21 mouse cellular contexts compared by ENCODE assay signal in genomic region chr2:132589906-132590538, GRCm38 (mm10). TPM values are rescaled to one million over a fixed set of nuclear protein-coding genes. Genes with fewer than 3 reads are reported as not detected.
A peak's percentile ranks its signal among the peaks of the same experiment; 100 is the strongest.
DNase-seq lines count a peak whose midpoint lies in the region; ATAC-seq and TF ChIP-seq lines count a peak whose summit lies in the region.
"Had no signal": no experiment of that assay in that cellular context is flagged by ENCODE, and none has a peak within 500 bp of the region (broad histone marks: within the 10 kb centered on the region; RNA-seq: fewer than 3 reads in every experiment).

No protein-coding gene starts in this region.

- peak; percentile 34 for DNase-seq in kidney, postnatal 10 days
- DNase-seq in kidney, postnatal 25 days = no peak
- peak; percentile 14 for DNase-seq in midbrain, embryonic 11.5 days (ENCODE audit: low spot score, missing footprints)
- no peak for DNase-seq in urinary bladder, postnatal 25 days (ENCODE audit: low spot score)
- no peak for DNase-seq in left cerebral cortex, adult 2 months (ENCODE audit: extremely low spot score in 1 of 2, low spot score in 2 of 2)
- no peak for DNase-seq in cerebellum, postnatal 10 days
- DNase-seq: adrenal gland, postnatal 36 days; cerebellum, adult 2 months; kidney, adult 9 months; liver, embryonic 13.5 days; lung, postnatal 36 days; right cerebral cortex, postnatal 14 days; thymus, adult 2 months had no signal

- H3K9me3 ChIP-seq in midbrain, embryonic 11.5 days (ENCODE audit: control insufficient read depth, low read length) = no peaks in the 10 kb centered on the region
- no peaks in the 10 kb centered on the region for H3K9me3 ChIP-seq in midbrain, embryonic 13.5 days
- no peaks in the 10 kb centered on the region for H3K9me3 ChIP-seq in heart, embryonic 14.5 days (ENCODE audit: control insufficient read depth, low read length)
- H3K9me3 ChIP-seq: embryonic facial prominence, embryonic 12.5 days; forebrain, embryonic 15.5 days; liver, embryonic 13.5 days; midbrain, embryonic 10.5 days; neural tube, embryonic 13.5 days; stomach, embryonic 15.5 days had no signal

- H3K4me3 ChIP-seq in midbrain, embryonic 11.5 days (ENCODE audit: low read depth, low read length) = no peak overlapping the region
- no peak overlapping the region for H3K4me3 ChIP-seq in midbrain, embryonic 13.5 days (replicated peaks)
- H3K4me3 ChIP-seq in heart, embryonic 14.5 days (ENCODE audit: control insufficient read depth in 1 of 2, insufficient read depth in 1 of 2, low read depth in 1 of 2, low read length in 2 of 2) = no peak overlapping the region
- no peak overlapping the region for H3K4me3 ChIP-seq in left cerebral cortex, adult 2 months
- H3K4me3 ChIP-seq: embryonic facial prominence, embryonic 12.5 days; forebrain, embryonic 15.5 days; liver, embryonic 13.5 days; midbrain, embryonic 10.5 days; neural tube, embryonic 13.5 days; stomach, embryonic 15.5 days had no signal

- H3K4me1 ChIP-seq in midbrain, embryonic 11.5 days (ENCODE audit: control insufficient read depth, insufficient read depth, low read length) = no peaks in the 10 kb centered on the region
- H3K4me1 ChIP-seq in midbrain, embryonic 13.5 days (replicated peaks) = no peaks in the 10 kb centered on the region
- peaks cover 3% of the 10 kb centered on the region in 2 experiments; a peak in 2 of 4 replicates for H3K4me1 ChIP-seq in heart, embryonic 14.5 days (ENCODE audit: control insufficient read depth in 2 of 2, insufficient read depth in 2 of 2, low read length in 2 of 2)
- H3K4me1 ChIP-seq: embryonic facial prominence, embryonic 12.5 days; forebrain, embryonic 15.5 days; midbrain, embryonic 10.5 days; neural tube, embryonic 13.5 days; stomach, embryonic 15.5 days had no signal

- no peaks in the 10 kb centered on the region for H3K36me3 ChIP-seq in midbrain, embryonic 11.5 days (ENCODE audit: control insufficient read depth, insufficient read depth, low read length)
- H3K36me3 ChIP-seq in midbrain, embryonic 13.5 days = no peaks in the 10 kb centered on the region
- no peaks in the 10 kb centered on the region for H3K36me3 ChIP-seq in heart, embryonic 14.5 days (ENCODE audit: control insufficient read depth, insufficient read depth, low read length)
- H3K36me3 ChIP-seq: embryonic facial prominence, embryonic 12.5 days; forebrain, embryonic 15.5 days; liver, embryonic 13.5 days; midbrain, embryonic 10.5 days; neural tube, embryonic 13.5 days; stomach, embryonic 15.5 days had no signal

- H3K4me2 ChIP-seq in midbrain, embryonic 11.5 days = no peak overlapping the region
- no peak overlapping the region for H3K4me2 ChIP-seq in midbrain, embryonic 13.5 days (replicated peaks)
- H3K4me2 ChIP-seq in heart, embryonic 14.5 days (ENCODE audit: low read length) = no peak overlapping the region
- H3K4me2 ChIP-seq: embryonic facial prominence, embryonic 12.5 days; forebrain, embryonic 15.5 days; liver, embryonic 13.5 days; neural tube, embryonic 13.5 days; stomach, embryonic 15.5 days had no signal

- no peaks in the 10 kb centered on the region for H3K27me3 ChIP-seq in midbrain, embryonic 11.5 days (ENCODE audit: control insufficient read depth, insufficient read depth, low read length)
- no peaks in the 10 kb centered on the region for H3K27me3 ChIP-seq in midbrain, embryonic 13.5 days
- H3K27me3 ChIP-seq in heart, embryonic 14.5 days (ENCODE audit: control insufficient read depth, insufficient read depth, low read length) = no peaks in the 10 kb centered on the region
- H3K27me3 ChIP-seq: embryonic facial prominence, embryonic 12.5 days; forebrain, embryonic 15.5 days; liver, embryonic 13.5 days; neural tube, embryonic 13.5 days; Patski; stomach, embryonic 15.5 days had no signal

- intact Hi-C loops in left cerebral cortex, adult 2 months (cut with DNase I) = no loop called here

- H3K27ac ChIP-seq in midbrain, embryonic 11.5 days (ENCODE audit: low read depth, low read length) = no peak overlapping the region
- no peak overlapping the region for H3K27ac ChIP-seq in midbrain, embryonic 13.5 days
- peak overlapping the region; percentile 58 to 76 for H3K27ac ChIP-seq in heart, embryonic 14.5 days (replicated peaks in 1 of 2; ENCODE audit: control insufficient read depth in 1 of 2, insufficient read depth in 1 of 2, low read depth in 2 of 2, low read length in 2 of 2)
- no peak overlapping the region for H3K27ac ChIP-seq in left cerebral cortex, adult 2 months
- H3K27ac ChIP-seq: embryonic facial prominence, embryonic 12.5 days; forebrain, embryonic 15.5 days; liver, embryonic 13.5 days; midbrain, embryonic 10.5 days; neural tube, embryonic 13.5 days; stomach, embryonic 15.5 days had no signal

- H3K9ac ChIP-seq in midbrain, embryonic 11.5 days (ENCODE audit: low read length) = no peak overlapping the region
- no peak overlapping the region for H3K9ac ChIP-seq in midbrain, embryonic 13.5 days (replicated peaks)
- no peak overlapping the region for H3K9ac ChIP-seq in heart, embryonic 14.5 days (ENCODE audit: low read length)
- H3K9ac ChIP-seq: embryonic facial prominence, embryonic 12.5 days; forebrain, embryonic 15.5 days; liver, embryonic 13.5 days; neural tube, embryonic 13.5 days; stomach, embryonic 15.5 days had no signal

- ATAC-seq in midbrain, embryonic 11.5 days (ENCODE audit: low FRiP score) = no peak
- no peak for ATAC-seq in midbrain, embryonic 13.5 days
- ATAC-seq in heart, embryonic 14.5 days (ENCODE audit: insufficient number of reproducible peaks, insufficient read depth, low FRiP score, low read depth) = peak; percentile 69
- ATAC-seq: forebrain, embryonic 15.5 days; Patski had no signal

- TF ChIP-seq CTCF in left cerebral cortex, adult 2 months (IDR thresholded peaks at IDR 0.05) = no peak

- WGBS in midbrain, embryonic 11.5 days = 84% methylated on average over 6 of the region's 6 CpGs
- 85% methylated on average over 6 of the region's 6 CpGs for WGBS in midbrain, embryonic 13.5 days
- 55% methylated on average over 6 of the region's 6 CpGs for WGBS in heart, embryonic 14.5 days

RNA-seq across cellular contexts. Expression of gene Gpcpd1, which starts 2.5 kb away (rescaled TPM):
- 41.7 and 50.4 TPM in 2 replicates for polyA plus RNA-seq in midbrain, embryonic 11.5 days (2014; fragmentation: Nextera tagmentation; extraction: Ambion mirVana)
- polyA plus RNA-seq in midbrain, embryonic 13.5 days (2015; fragmentation: Nextera tagmentation; extraction: Ambion mirVana) = 80.9 and 103 TPM in 2 replicates
- polyA plus RNA-seq in heart, embryonic 14.5 days (2014; fragmentation: Nextera tagmentation; extraction: Ambion mirVana) = 34.1 and 37.4 TPM in 2 replicates
- 10 to 100 TPM; 74.2 to 86.0 TPM for total RNA-seq in left cerebral cortex, adult 2 months (2021)

Comparison
In these comparisons a context has a peak if more than half of its experiments do, and no peak if none do; other contexts are left out.
1. DNase-seq: peak in kidney, postnatal 10 days (single experiment) and midbrain, embryonic 11.5 days (single experiment); none in kidney, postnatal 25 days (0 of 2), urinary bladder, postnatal 25 days (single experiment), left cerebral cortex, adult 2 months (0 of 2) and cerebellum, postnatal 10 days (0 of 2).
2. H3K27ac ChIP-seq: peak in heart, embryonic 14.5 days (2 of 2); none in midbrain, embryonic 11.5 days (single experiment), midbrain, embryonic 13.5 days (single experiment) and left cerebral cortex, adult 2 months (single experiment).